Mouse (Mus musculus) hindbrain, embryonic 16.5 days (tissue): Measurements from ENCODE around the gene Zfp839. TPM values are rescaled to one million over a fixed set of nuclear protein-coding genes. Genes with fewer than 3 reads are reported as not detected.

Experiments used
- ATAC-seq: fragments of 200-750 bp; cut with Nextera tagmentation; 2 replicates; pipeline ENCODE4 v1.8.0; 2017; ENCODE audit warnings: moderate TSS enrichment, moderate library complexity
- H3K27ac ChIP-seq: fragments of 300-500 bp; sonication (generic); 2 replicates; pipeline ENCODE4 v1.5.1; 2014; ENCODE audit warnings: low read depth, mild to moderate bottlenecking, control low read depth, low read length, moderate library complexity
- H3K27me3 ChIP-seq: fragments of 300-500 bp; sonication (generic); replicated peaks from 2 replicates; pipeline ENCODE4 v1.6.1; 2014; ENCODE audit warnings: low read length; ENCODE audit not compliant: control insufficient read depth, insufficient read depth
- H3K36me3 ChIP-seq: fragments of 300-500 bp; sonication (generic); 2 replicates; pipeline ENCODE4 v1.6.1; 2014; ENCODE audit warnings: mild to moderate bottlenecking, low read length, moderate library complexity, mixed read lengths; ENCODE audit not compliant: control insufficient read depth, insufficient read depth
- H3K4me1 ChIP-seq: fragments of 300-500 bp; sonication (generic); 2 replicates; pipeline ENCODE4 v1.6.1; 2014; ENCODE audit warnings: low read depth, low read length; ENCODE audit not compliant: control insufficient read depth, insufficient read depth
- H3K4me2 ChIP-seq: fragments of 300-500 bp; sonication (generic); 2 replicates; pipeline ENCODE4 v1.6.1; 2014; ENCODE audit warnings: mild to moderate bottlenecking, low read length, control low read depth, moderate library complexity
- H3K4me3 ChIP-seq: fragments of 300-500 bp; sonication (generic); 2 replicates; pipeline ENCODE4 v1.5.1; 2014; ENCODE audit warnings: mild to moderate bottlenecking, low read length, control low read depth, moderate library complexity
- H3K9ac ChIP-seq: fragments of 300-500 bp; sonication (generic); 2 replicates; pipeline ENCODE4 v1.6.1; 2014; ENCODE audit warnings: low read depth, mild to moderate bottlenecking, control low read depth, low read length, moderate library complexity
- H3K9me3 ChIP-seq: fragments of 300-500 bp; sonication (generic); 2 replicates; pipeline ENCODE4 v1.6.1; 2014; ENCODE audit warnings: mild to moderate bottlenecking, low read length, moderate library complexity; ENCODE audit not compliant: control insufficient read depth
- WGBS: fragments of 180-500 bp; shearing (Covaris S2); extraction: QIAGEN DNeasy Blood & Tissue Kit; methylation state at CpG from one replicate; pipeline ENCODE4 v1.1.7; 2014; 5-methylcytosine and 5-hydroxymethylcytosine counted together
- polyA plus RNA-seq: library from polyadenylated mRNA; unstranded; fragments of >200 nt; fragmentation: Nextera tagmentation; extraction: Ambion mirVana; gene quantifications from 2 replicates; pipeline ENCODE4 v1.2.1, GENCODE M21; 2015

Zfp839 gene
- 3.6 and 3.7 TPM in 2 replicates for polyA plus RNA-seq

DNA sequence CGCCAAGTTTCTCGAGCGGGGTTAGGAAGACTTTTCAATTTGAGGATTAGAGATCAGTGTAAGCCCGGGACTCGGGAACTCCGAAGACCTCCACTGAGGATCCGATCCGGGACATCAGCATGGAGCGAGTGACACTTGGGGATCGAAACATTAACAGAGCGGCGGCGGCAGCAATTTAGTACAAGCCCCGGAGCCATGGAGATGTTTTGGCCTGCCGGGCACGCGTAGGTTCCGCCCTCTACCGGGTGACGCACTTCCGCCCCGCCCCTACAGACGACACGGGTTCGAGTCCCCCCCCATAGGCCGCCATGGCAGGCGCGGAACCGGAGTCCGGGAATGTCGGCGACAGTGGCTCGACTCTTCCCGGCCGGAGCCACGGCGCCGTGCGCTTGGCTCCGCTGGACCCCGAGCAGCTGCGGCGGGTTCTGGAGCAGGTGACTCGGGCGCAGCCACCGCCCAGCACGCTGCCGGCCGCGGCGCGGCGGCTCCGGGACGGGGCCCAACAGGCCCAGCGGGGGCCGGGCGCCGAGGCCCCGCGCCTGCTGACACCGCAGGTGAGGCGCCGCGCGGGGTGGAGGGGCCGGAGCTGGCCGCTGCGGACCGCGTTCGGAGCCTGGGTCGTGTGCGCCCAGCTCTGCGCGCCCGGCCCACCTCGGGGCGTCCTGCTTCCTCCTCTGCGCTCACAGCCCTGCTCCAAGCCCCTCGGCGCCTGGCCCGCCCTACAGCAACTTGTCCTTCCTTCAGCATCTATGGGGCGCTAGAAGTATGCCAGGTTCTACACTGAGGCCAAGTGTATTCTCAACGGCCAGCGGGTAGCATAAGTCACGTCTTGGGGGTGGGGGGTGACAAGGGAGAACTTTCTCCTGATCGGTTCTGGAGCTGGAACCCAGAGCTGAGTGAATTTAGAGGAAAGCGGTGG lies at the start of gene Zfp839:
Gene Zfp839, plus strand, starts transcription at position 244 of the 919 bp plus-strand sequence.
- WGBS, result 1% methylated on average over 76 of the region's 89 CpGs
- Histone ChIP-seq H3K9me3 (no peaks in the 10 kb centered on the region), H3K27me3 (peaks cover 9% of the 10 kb centered on the region), H3K4me3 (peak within 1 kb of the TSS; percentile 80), H3K9ac (peak within 1 kb of the TSS; percentile 96), H3K27ac (peak within 1 kb of the TSS; percentile 79), H3K4me2 (peak within 1 kb of the TSS; percentile 75), H3K4me1 (peaks cover 12% of the 10 kb centered on the region), H3K36me3 (peaks cover 3% of the 10 kb centered on the region; the same call in 1 of the 2 replicates)
- ATAC-seq, result peak; percentile 90

DNA sequence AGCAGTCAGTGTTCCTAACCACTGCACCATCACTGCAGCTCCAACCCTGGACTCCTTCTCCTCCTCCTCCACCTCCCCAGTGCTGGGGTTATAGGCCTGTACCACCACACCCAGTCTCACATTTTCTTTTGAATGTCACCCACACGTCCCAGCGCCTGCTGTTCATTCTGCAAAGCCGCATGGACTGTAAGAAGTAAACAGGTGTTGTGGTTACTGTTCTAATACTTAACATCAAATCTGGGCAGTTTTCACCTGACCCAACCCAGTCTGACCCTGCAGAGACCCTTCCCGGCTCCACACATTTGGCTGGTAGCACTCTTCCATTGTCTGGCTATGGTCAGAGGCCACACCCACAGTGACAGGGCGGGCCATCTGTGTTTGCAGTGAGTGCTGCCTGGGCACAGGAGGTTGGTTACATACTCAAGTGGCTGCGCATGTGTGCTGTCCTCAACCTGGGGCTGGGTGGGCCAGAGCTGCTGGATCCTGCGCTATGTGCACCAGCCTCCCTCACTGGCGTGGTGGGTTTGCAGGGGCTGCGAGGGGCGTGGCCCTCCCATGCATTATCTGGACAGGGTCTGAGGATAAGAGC lies 48.1 kb upstream of the Zfp839 start:
- no peaks in the 10 kb centered on the region for H3K9me3 ChIP-seq
- H3K27me3 ChIP-seq, result no peaks in the 10 kb centered on the region
- H3K4me3 ChIP-seq, result no peak overlapping the region
- H3K27ac ChIP-seq, result no peak overlapping the region
- H3K36me3 ChIP-seq, result peaks cover 2% of the 10 kb centered on the region; the same call in 1 of the 2 replicates
- H3K4me2 ChIP-seq, result no peak overlapping the region
- WGBS, result 83% methylated on average over 10 of the region's 10 CpGs
- no peak for ATAC-seq
- peaks cover 9% of the 10 kb centered on the region for H3K4me1 ChIP-seq
- no peak overlapping the region for H3K9ac ChIP-seq

DNA sequence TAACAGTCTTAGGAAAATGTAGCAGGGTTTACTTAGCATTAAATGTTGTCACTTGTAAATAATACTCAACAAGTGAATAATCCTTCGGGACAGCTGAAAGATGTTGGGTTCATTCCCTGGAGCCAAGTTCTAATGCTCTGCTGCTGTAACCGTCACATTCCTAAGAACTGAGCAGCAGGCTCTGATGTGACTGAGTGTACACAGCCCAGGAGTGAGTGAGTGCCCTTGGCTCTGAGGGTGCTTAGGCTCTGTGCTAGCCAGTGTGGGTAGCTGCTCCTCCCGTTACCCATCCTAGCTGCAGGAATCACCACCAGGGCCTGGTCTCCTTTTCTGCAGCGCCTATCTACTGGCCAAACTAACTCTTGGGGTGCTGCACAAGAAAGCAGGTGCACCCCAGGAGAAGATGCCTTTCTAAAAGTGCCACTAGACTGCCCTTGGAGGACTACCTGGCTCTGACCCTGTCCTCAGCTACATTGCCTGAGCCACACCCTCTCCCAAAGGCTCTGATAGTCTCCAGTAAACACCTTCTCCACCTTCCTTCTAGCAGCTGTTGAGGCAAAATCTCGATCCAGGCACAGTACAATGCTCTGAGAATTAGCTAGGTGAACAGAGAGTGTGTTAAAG lies 47.3 kb upstream of the Zfp839 start:
- Histone ChIP-seq H3K9ac (no peak overlapping the region), H3K36me3 (peaks cover 2% of the 10 kb centered on the region; the same call in 1 of the 2 replicates), H3K4me1 (peaks cover 9% of the 10 kb centered on the region), H3K4me3 (no peak overlapping the region), H3K27ac (no peak overlapping the region), H3K27me3 (no peaks in the 10 kb centered on the region), H3K4me2 (no peak overlapping the region), H3K9me3 (no peaks in the 10 kb centered on the region)
- 83% methylated on average over 5 of the region's 5 CpGs for WGBS
- ATAC-seq, result no peak

DNA sequence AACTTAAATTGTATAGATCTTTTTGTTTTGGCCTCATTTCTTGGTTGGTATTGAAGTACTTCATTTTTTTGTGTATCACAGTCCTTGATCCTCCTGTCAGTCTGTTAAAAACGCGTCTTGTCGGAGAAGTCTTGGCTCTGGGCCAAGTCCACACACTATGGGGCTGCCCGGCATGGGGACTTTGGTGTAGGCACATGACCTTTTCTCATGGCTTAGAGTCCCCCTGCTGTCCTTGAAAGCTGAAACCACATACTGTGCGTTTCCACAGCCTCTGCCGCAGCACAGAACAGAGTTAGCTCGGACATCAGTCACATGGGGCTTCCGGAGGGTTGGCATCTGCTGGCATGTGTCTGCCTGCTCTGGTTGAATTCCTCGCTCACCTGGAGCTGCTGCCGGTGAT lies 45.8 kb upstream of the Zfp839 start:
- Histone ChIP-seq H3K9ac (no peak overlapping the region), H3K9me3 (no peaks in the 10 kb centered on the region), H3K27me3 (no peaks in the 10 kb centered on the region), H3K4me2 (no peak overlapping the region), H3K27ac (no peak overlapping the region), H3K36me3 (peaks cover 2% of the 10 kb centered on the region; the same call in 1 of the 2 replicates), H3K4me3 (no peak overlapping the region), H3K4me1 (peaks cover 6% of the 10 kb centered on the region)
- peak; percentile 60; the same call in 1 of the 2 replicates for ATAC-seq
- 21% methylated on average over 10 of the region's 10 CpGs for WGBS

DNA sequence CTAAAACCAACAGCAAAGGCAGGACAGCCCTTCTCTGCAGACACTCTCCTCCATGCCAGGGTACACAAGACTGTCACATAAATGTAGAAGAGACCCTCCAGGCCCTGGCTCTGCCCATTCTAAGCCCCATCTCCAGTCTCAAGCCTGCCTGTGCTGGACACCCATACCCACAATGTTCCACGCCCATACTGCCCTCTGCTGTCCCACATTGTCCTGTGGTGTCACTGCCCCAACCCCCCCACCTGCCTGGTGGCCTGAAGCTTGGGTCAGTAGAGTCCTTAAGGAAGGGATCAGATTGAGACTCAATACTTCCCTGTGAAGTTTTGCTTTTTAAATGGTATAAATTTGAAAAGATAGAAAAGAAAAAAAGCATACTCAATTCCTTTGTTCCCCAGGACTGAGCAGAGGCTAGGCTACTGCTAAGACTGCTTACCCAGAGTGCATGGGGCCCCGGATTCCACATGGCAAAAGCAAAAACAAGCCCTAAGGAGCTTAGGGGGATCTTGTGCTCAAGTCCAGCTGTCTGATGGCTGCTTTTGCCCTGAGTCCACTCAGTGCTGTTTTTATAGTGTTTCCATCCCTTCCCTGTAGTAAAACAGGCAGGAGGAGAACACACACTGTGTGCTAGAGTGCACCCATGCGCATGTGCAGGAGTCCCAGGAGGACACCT lies 43.6 kb upstream of the Zfp839 start:
- Histone ChIP-seq H3K4me3 (no peak overlapping the region), H3K27me3 (no peaks in the 10 kb centered on the region), H3K27ac (no peak overlapping the region), H3K9me3 (no peaks in the 10 kb centered on the region), H3K36me3 (peaks cover 2% of the 10 kb centered on the region; the same call in 1 of the 2 replicates), H3K9ac (no peak overlapping the region), H3K4me1 (peaks cover 6% of the 10 kb centered on the region), H3K4me2 (no peak overlapping the region)
- WGBS, result 74% methylated on average over 3 of the region's 3 CpGs
- no peak; the same call in 1 of the 2 replicates for ATAC-seq

DNA sequence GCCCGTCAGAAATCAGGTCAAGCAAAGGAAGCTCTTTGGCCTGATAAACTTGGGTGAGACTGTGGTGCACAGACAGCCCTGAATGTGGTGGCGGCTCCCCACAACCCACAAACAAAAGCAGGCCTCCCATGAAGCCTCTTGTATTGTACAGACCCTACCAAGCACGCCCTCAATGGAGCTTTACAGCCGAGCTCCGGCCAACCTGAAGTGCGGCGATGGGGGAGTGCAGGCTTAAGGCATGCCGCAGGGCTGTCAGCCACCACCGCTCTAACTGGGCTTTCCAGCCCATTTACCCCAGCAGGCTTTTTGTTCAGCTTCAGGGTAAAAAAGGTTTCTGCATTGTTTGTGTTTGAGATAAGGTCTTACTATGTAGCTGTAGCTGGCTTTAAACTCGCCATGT lies 41.6 kb upstream of the Zfp839 start:
- no peaks in the 10 kb centered on the region for H3K27me3 ChIP-seq
- no peak overlapping the region for H3K4me3 ChIP-seq
- no peak overlapping the region for H3K27ac ChIP-seq
- 19% methylated on average over 10 of the region's 10 CpGs for WGBS
- no peak for ATAC-seq
- peaks cover 9% of the 10 kb centered on the region for H3K36me3 ChIP-seq
- H3K9ac ChIP-seq, result no peak overlapping the region
- no peaks in the 10 kb centered on the region for H3K9me3 ChIP-seq
- H3K4me2 ChIP-seq, result no peak overlapping the region
- peaks cover 6% of the 10 kb centered on the region for H3K4me1 ChIP-seq

DNA sequence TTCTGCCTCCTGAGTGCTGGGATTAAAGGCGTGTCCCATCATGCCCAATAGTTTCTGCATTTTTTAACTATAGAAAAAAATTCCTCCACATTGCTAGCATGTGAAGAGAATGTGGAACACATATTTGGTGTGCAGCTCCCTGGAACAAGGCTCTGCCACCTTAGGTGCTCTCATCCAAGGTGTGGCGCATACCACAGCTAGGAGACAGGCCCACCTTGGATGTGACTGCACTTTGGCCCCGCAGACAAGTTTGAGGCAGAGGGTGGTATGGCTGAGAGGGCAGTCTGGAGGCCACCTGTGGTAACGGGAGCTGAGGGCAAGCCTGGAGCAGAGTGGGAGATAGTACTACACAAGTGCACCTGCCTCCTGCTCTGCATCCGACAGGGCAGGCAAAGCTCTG lies 41.2 kb upstream of the Zfp839 start:
- Histone ChIP-seq H3K4me2 (no peak overlapping the region), H3K27me3 (no peaks in the 10 kb centered on the region), H3K9ac (no peak overlapping the region), H3K4me3 (no peak overlapping the region), H3K36me3 (peaks cover 9% of the 10 kb centered on the region), H3K27ac (no peak overlapping the region), H3K9me3 (no peaks in the 10 kb centered on the region), H3K4me1 (peaks cover 6% of the 10 kb centered on the region)
- WGBS, result 77% methylated on average over 5 of the region's 5 CpGs
- ATAC-seq, result no peak; the same call in 1 of the 2 replicates

DNA sequence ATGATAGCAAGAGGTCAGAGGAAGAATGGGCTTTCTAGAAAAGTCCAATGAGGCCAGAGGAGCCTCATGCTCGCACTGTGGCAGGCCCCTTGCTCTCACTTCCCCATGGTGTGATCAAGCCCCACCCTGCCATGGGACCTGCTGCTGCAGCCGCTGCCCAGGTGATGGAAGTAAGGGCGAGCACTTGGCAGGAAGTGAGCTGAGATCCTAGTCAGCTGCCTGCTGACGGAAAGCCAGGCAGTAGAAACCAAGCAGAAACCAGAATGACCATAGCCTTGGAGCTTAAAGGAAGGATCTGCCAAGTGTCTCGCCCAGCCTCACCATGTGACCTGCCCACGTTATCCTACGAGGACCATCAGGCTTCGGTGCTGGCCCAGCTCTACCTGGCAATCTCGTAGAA lies 36.9 kb upstream of the Zfp839 start:
- Histone ChIP-seq H3K9ac (no peak overlapping the region), H3K9me3 (no peaks in the 10 kb centered on the region), H3K27ac (no peak overlapping the region), H3K4me2 (no peak overlapping the region), H3K4me1 (no peaks in the 10 kb centered on the region), H3K36me3 (peaks cover 7% of the 10 kb centered on the region; the same call in 1 of the 2 replicates), H3K4me3 (no peak overlapping the region), H3K27me3 (no peaks in the 10 kb centered on the region)
- 88% methylated on average over 9 of the region's 9 CpGs for WGBS
- no peak for ATAC-seq
